Mouse (Mus musculus) forebrain, postnatal 0 days (tissue): ENCODE measurements around the gene Olfr374. TPM values are rescaled to one million over a fixed set of nuclear protein-coding genes. Genes with fewer than 3 reads are reported as not detected.

Source experiments
- ATAC-seq: fragments of 200-750 bp; cut with Nextera tagmentation; 2 replicates; pipeline ENCODE4 v1.8.0; 2017; ENCODE audit warnings: mild to moderate bottlenecking, moderate library complexity
- DNase-seq: peaks from one replicate; pipeline ENCODE4 v3.0.0-alpha.2; 2015
- H3K27ac ChIP-seq: fragments of 300-500 bp; sonication (generic); 2 replicates; pipeline ENCODE4 v1.5.1; 2014; ENCODE audit warnings: low read depth, mild to moderate bottlenecking, antibody characterized with exemption, low read length, moderate library complexity, mixed read lengths
- H3K27me3 ChIP-seq: fragments of 300-500 bp; sonication (generic); 2 replicates; pipeline ENCODE4 v1.6.1; 2014; ENCODE audit warnings: mild to moderate bottlenecking, low read length, mixed read lengths; ENCODE audit not compliant: insufficient read depth
- H3K36me3 ChIP-seq: fragments of 300-500 bp; sonication (generic); 2 replicates; pipeline ENCODE4 v1.6.1; 2014; ENCODE audit warnings: mild to moderate bottlenecking, moderate library complexity; ENCODE audit not compliant: insufficient read depth
- H3K4me1 ChIP-seq: fragments of 300-500 bp; sonication (generic); 2 replicates; pipeline ENCODE4 v1.6.1; 2014; ENCODE audit warnings: antibody characterized with exemption; ENCODE audit not compliant: insufficient read depth
- H3K4me2 ChIP-seq: fragments of 300-500 bp; sonication (generic); 2 replicates; pipeline ENCODE4 v1.6.1; 2014; ENCODE audit warnings: low read depth, mild to moderate bottlenecking, moderate library complexity
- H3K4me3 ChIP-seq: fragments of 300-500 bp; sonication (generic); 2 replicates; pipeline ENCODE4 v1.5.1; 2014; ENCODE audit warnings: low read depth, low read length, mixed read lengths
- H3K9ac ChIP-seq: fragments of 300-500 bp; sonication (generic); 2 replicates; pipeline ENCODE4 v1.6.1; 2014; ENCODE audit warnings: mild to moderate bottlenecking
- H3K9me3 ChIP-seq: fragments of 300-500 bp; sonication (generic); 2 replicates; pipeline ENCODE4 v1.6.1; 2016; ENCODE audit warnings: low read length
- CTCF ChIP-seq: sonication (generic); IDR thresholded peaks from 2 replicates; pipeline ENCODE4 v1.5.1; 2016; ENCODE audit warnings: antibody characterized with exemption, control low read depth, low read depth
- WGBS: fragments of 180-500 bp; shearing (Covaris S2); extraction: QIAGEN DNeasy Blood & Tissue Kit; methylation state at CpG from one replicate; pipeline ENCODE4 v1.1.7; 2014; 5-methylcytosine and 5-hydroxymethylcytosine counted together
- polyA plus RNA-seq: library from polyadenylated mRNA; unstranded; fragments of >200 nt; fragmentation: Nextera tagmentation; extraction: Ambion mirVana; gene quantifications from 2 replicates; pipeline ENCODE4 v1.2.1, GENCODE M21; 2015
- total RNA-seq: library from RNA; depleted of rRNA; stranded (reverse); fragments of >200 nt; gene quantifications from 2 replicates; pipeline ENCODE4 v1.2.3, GENCODE M21; 2014; rRNA removed

The Olfr374 gene
- total and polyA plus RNA-seq, 2 experiments from 2014 or later, result not detected

DNA sequence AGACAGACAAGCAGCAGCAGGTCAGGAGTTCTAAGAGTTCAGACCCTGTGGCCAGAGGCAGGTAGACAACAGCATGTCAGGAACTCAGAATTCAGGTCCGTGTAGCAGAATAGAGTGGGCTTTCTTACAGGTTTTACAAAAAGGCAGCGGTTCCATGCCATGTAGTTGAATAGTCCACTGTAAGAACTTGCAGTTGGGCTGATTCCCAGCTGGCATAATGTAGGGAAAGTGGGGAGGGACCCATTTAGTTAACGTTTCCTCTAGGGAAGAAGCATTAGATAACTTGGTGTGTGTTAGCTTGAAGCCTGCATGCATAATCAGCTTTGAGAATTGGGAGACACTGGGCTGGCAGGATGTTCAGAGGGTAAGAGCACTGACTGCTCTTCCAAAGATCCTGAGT is 51.9 kb downstream of the Olfr374 start:
- no peak for ATAC-seq
- Histone ChIP-seq H3K9ac (no peak overlapping the region), H3K9me3 (no peaks in the 10 kb centered on the region), H3K27me3 (no peaks in the 10 kb centered on the region), H3K4me3 (no peak overlapping the region), H3K4me1 (peaks cover 11% of the 10 kb centered on the region), H3K36me3 (peaks cover 3% of the 10 kb centered on the region; the same call in 1 of the 2 replicates), H3K27ac (no peak overlapping the region), H3K4me2 (no peak overlapping the region)
- WGBS, result 60% methylated on average over 3 of the region's 3 CpGs
- TF ChIP-seq CTCF, result no peak
- no peak for DNase-seq

DNA sequence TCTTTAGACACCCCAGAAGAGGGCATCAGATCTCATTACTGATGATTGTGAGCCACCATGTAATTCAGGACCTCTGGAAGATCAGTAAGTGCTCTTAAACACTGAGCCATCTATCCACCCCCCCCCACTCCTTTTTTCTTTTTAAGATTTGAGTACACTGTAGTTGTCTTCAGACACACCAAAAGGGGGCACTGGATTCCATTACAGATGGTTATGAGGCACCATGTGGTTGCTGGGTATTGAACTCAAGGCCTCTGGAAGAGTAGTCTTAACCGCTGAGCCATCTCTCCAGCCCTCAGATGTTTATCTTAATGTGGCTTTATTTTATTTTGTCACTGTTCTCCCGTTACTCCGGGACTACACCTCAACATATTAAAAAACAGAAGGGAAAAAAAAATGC is 53.2 kb downstream of the Olfr374 start:
- H3K9ac ChIP-seq, result peak overlapping the region; percentile 40; the same call in 1 of the 2 replicates

DNA sequence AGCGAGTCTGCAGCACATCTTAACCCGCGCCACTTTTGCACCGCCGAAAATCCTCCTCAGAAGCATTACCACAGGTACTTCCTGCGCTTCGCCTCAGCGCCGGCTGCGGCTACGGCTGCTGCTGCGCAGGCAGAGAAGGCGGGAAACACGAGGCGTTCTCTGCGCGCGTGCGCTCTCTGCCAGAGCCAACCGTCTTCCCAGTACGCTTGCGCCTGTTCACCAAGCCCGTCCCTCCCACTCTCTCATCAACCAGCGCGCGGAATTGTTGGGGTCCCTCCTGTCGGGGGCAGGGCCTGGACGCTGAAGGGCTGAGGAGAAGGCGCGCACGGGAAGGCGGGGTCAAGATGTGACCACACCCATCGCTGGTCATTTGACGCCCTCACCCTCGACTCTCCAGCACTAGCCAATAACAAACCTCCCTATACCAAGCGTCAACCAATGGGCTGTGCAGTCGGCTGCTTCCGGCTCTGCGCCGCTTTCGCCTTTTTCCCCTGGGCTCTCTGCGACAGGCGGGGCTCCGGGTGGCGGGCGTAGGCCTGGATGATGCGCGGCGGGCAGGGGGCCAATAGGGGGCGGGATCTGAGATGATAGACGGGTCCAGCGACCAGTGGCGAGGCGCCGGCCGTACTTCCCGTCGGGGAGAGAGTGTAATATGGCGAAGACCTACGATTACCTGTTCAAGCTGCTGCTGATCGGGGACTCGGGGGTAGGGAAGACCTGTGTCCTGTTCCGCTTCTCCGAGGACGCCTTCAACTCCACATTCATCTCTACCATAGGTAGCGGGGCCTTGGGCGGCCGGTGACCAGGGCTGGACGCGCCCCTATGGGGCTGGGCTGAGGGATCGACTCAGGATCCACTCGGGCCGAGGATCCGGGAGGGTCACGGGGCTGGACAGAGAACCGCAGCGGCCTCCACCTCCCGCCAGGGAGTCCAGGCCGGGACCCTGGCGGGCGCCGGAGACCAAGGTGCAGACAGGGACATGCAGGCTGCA is 54.2 kb downstream of the Olfr374 start, which contains the start of gene Rab8a:
Rab8a (plus strand) TSS at position 494 of the 991 bp plus-strand sequence.
- H3K4me3 ChIP-seq, result peak within 1 kb of the TSS; percentile 91
- TF ChIP-seq CTCF, result peak; percentile 18; the same call in 1 of the 2 replicates
- H3K36me3 ChIP-seq, result peaks cover 11% of the 10 kb centered on the region; the same call in 1 of the 2 replicates
- H3K27me3 ChIP-seq, result no peaks in the 10 kb centered on the region
- 2% methylated on average over 82 of the region's 82 CpGs for WGBS
- H3K4me2 ChIP-seq, result peak within 1 kb of the TSS; percentile 74
- ATAC-seq, result peak; percentile 98
- H3K9ac ChIP-seq, result peak within 1 kb of the TSS; percentile 98
- DNase-seq, result peak; percentile 100
- peak within 1 kb of the TSS; percentile 91 for H3K27ac ChIP-seq
- peaks cover 11% of the 10 kb centered on the region for H3K4me1 ChIP-seq
- H3K9me3 ChIP-seq, result no peaks in the 10 kb centered on the region

More for the DNA sequence above, 53.2 kb downstream of the Olfr374 start:
- H3K4me3 ChIP-seq, result peak overlapping the region; percentile 48
- H3K27ac ChIP-seq, result no peak overlapping the region
- peaks cover 11% of the 10 kb centered on the region; the same call in 1 of the 2 replicates for H3K36me3 ChIP-seq
- WGBS, result 81% methylated on average over 3 of the region's 3 CpGs
- TF ChIP-seq CTCF, result peak; percentile 8; the same call in 1 of the 2 replicates
- H3K4me1 ChIP-seq, result peaks cover 11% of the 10 kb centered on the region
- H3K9me3 ChIP-seq, result no peaks in the 10 kb centered on the region
- DNase-seq (peak; percentile 9), ATAC-seq (no peak)
- H3K4me2 ChIP-seq, result peak overlapping the region; percentile 66
- H3K27me3 ChIP-seq, result no peaks in the 10 kb centered on the region

DNA sequence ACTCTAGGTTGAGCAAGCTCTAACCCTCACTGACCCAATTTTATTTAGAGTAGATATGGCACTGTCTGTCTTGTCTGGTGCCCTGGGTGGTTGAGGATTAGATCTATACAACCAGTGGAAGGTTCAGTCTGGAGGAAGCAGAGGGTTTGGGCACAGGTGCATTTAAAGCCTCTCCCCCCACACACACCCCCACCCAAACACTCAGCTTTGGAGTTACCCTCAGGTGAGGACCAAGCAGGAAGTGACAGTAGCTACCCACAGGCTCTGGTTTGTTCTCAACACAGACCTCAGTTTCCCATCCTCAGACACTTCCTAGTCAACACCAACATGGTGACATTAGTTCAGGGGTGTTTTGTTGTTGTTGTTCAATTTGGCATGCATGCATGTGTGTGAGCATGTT is 56.0 kb downstream of the Olfr374 start:
- no peak for DNase-seq
- Histone ChIP-seq H3K9me3 (no peaks in the 10 kb centered on the region), H3K27ac (no peak overlapping the region), H3K9ac (no peak overlapping the region), H3K27me3 (no peaks in the 10 kb centered on the region), H3K4me2 (no peak overlapping the region), H3K36me3 (peaks cover 11% of the 10 kb centered on the region), H3K4me3 (no peak overlapping the region), H3K4me1 (peaks cover 11% of the 10 kb centered on the region)
- no peak for TF ChIP-seq CTCF
- no peak for ATAC-seq

Other genes with a start within 250 kb of the Olfr374 start
- gene Zfp709, start 225.0 kb upstream of the Olfr374 start, total RNA-seq, result 11.2 and 11.9 TPM in 2 replicates
- 5.1 and 5.2 TPM in 2 replicates for gene Zfp709, start 225.0 kb upstream of the Olfr374 start, polyA plus RNA-seq
- 18.5 and 21.1 TPM in 2 replicates for gene Zfp882, start 198.4 kb upstream of the Olfr374 start, total RNA-seq
- gene Zfp882, start 198.4 kb upstream of the Olfr374 start, polyA plus RNA-seq, result 4.4 and 7.8 TPM in 2 replicates
- 33.3 and 34.4 TPM in 2 replicates for gene Zfp617, start 198.4 kb upstream of the Olfr374 start, total RNA-seq
- gene Zfp617, start 198.4 kb upstream of the Olfr374 start, polyA plus RNA-seq, result 11.5 and 19.5 TPM in 2 replicates
- 28.8 and 29.4 TPM in 2 replicates for gene Zfp961, start 156.0 kb upstream of the Olfr374 start, total RNA-seq
- 11.1 and 14.5 TPM in 2 replicates for gene Zfp961, start 156.0 kb upstream of the Olfr374 start, polyA plus RNA-seq
- gene Cyp4f18, start 97.4 kb upstream of the Olfr374 start, total RNA-seq, result 0.77 TPM in 1 of 2 replicates, not detected in the other
- 0.44 and 0.52 TPM in 2 replicates for gene Cyp4f18, start 97.4 kb upstream of the Olfr374 start, polyA plus RNA-seq
- not detected in 2 replicates for gene Olfr372, start 65.8 kb upstream of the Olfr374 start, total RNA-seq
- not detected in 2 replicates for gene Olfr372, start 65.8 kb upstream of the Olfr374 start, polyA plus RNA-seq
- gene Olfr373, start 23.9 kb upstream of the Olfr374 start, total RNA-seq, result not detected in 2 replicates
- gene Olfr373, start 23.9 kb upstream of the Olfr374 start, polyA plus RNA-seq, result not detected in 2 replicates
- 139 and 141 TPM in 2 replicates for gene Tpm4, start 27.9 kb downstream of the Olfr374 start, total RNA-seq
- gene Tpm4, start 27.9 kb downstream of the Olfr374 start, polyA plus RNA-seq, result 118 and 120 TPM in 2 replicates
- gene Rab8a, start 54.2 kb downstream of the Olfr374 start, total RNA-seq, result 35.7 and 39.1 TPM in 2 replicates
- gene Rab8a, start 54.2 kb downstream of the Olfr374 start, polyA plus RNA-seq, result 74.2 and 85.0 TPM in 2 replicates
- not detected in 2 replicates for gene Hsh2d, start 82.6 kb downstream of the Olfr374 start, total RNA-seq
- gene Hsh2d, start 82.6 kb downstream of the Olfr374 start, polyA plus RNA-seq, result not detected in 2 replicates
- gene Cib3, start 105.8 kb downstream of the Olfr374 start, total RNA-seq, result 0.10 TPM in 1 of 2 replicates, not detected in the other
- gene Cib3, start 105.8 kb downstream of the Olfr374 start, polyA plus RNA-seq, result not detected in 2 replicates
- not detected in 2 replicates for gene Gm11034, start 106.6 kb downstream of the Olfr374 start, total RNA-seq
- gene Gm11034, start 106.6 kb downstream of the Olfr374 start, polyA plus RNA-seq, result not detected in 2 replicates
- 132 and 147 TPM in 2 replicates for gene Fam32a, start 112.7 kb downstream of the Olfr374 start, total RNA-seq
- 107 and 108 TPM in 2 replicates for gene Fam32a, start 112.7 kb downstream of the Olfr374 start, polyA plus RNA-seq
- gene Ap1m1, start 133.0 kb downstream of the Olfr374 start, total RNA-seq, result 74.8 and 76.2 TPM in 2 replicates
- gene Ap1m1, start 133.0 kb downstream of the Olfr374 start, polyA plus RNA-seq, result 225 and 243 TPM in 2 replicates
- gene Gm10282, start 198.2 kb downstream of the Olfr374 start, total RNA-seq, result 4.5 and 4.7 TPM in 2 replicates
- gene Gm10282, start 198.2 kb downstream of the Olfr374 start, polyA plus RNA-seq, result 14.9 and 15.4 TPM in 2 replicates
- 3.8 and 4.0 TPM in 2 replicates for gene Klf2, start 212.0 kb downstream of the Olfr374 start, total RNA-seq
- 9.5 and 10.1 TPM in 2 replicates for gene Klf2, start 212.0 kb downstream of the Olfr374 start, polyA plus RNA-seq